Mouse (Mus musculus) MEL (cell line): Measurements from ENCODE around the gene Osbp. TPM values are rescaled to one million over a fixed set of nuclear protein-coding genes. Genes with fewer than 3 reads are reported as not detected.
A peak's percentile ranks its signal among the peaks of the same experiment; 100 is the strongest.

Experiments used
- DNase-seq: peaks from one replicate; pipeline ENCODE4 v3.0.0; 2011; ENCODE audit warnings: low read depth, low spot score
- H3K27ac ChIP-seq: 2 replicates; pipeline ENCODE4 v1.5.1; 2012; ENCODE audit warnings: low read depth, mild to moderate bottlenecking, control low read depth, low read length, moderate library complexity; ENCODE audit not compliant: control insufficient read depth
- H3K27me3 ChIP-seq, 2 experiments: fragments of 150-350 bp in 1 of 2; sonication (generic) in 1 of 2; 2 replicates each; pipeline ENCODE4 v1.6.1; 2012; ENCODE audit warnings: low read length in 2 of 2, mild to moderate bottlenecking in 2 of 2, improper control_type of control experiment in 1 of 2, moderate library complexity in 1 of 2; ENCODE audit not compliant: insufficient read depth in 2 of 2, control insufficient read depth in 1 of 2
- H3K36me3 ChIP-seq, 2 experiments: 2 replicates each; pipeline ENCODE4 v1.6.1; 2012 to 2014; ENCODE audit warnings: low read length in 2 of 2, improper control_type of control experiment in 1 of 2, inconsistent platforms in 1 of 2, mild to moderate bottlenecking in 1 of 2; ENCODE audit not compliant: insufficient read depth in 2 of 2, control insufficient read depth in 1 of 2
- H3K4me1 ChIP-seq, 2 experiments: fragments of 150-350 bp in 1 of 2; sonication (generic) in 1 of 2; 2 replicates each; pipeline ENCODE4 v1.6.1; 2012; ENCODE audit warnings: low read length in 2 of 2, improper control_type of control experiment in 1 of 2, mild to moderate bottlenecking in 1 of 2; ENCODE audit not compliant: insufficient read depth in 2 of 2, control insufficient read depth in 1 of 2
- H3K4me3 ChIP-seq, 2 experiments: fragments of 150-350 bp in 1 of 2; sonication (generic) in 1 of 2; 2 replicates each; pipeline ENCODE4 v1.5.1; 2012; ENCODE audit warnings: low read depth in 2 of 2, low read length in 2 of 2, mild to moderate bottlenecking in 2 of 2, moderate library complexity in 2 of 2, control low read depth in 1 of 2, improper control_type of control experiment in 1 of 2; ENCODE audit not compliant: control insufficient read depth in 1 of 2, insufficient read depth in 1 of 2
- H3K79me2 ChIP-seq: 2 replicates; pipeline ENCODE4 v1.6.1; 2012; ENCODE audit warnings: mild to moderate bottlenecking, low read length, moderate library complexity; ENCODE audit not compliant: control insufficient read depth, poor library complexity, insufficient read depth
- H3K9ac ChIP-seq: 2 replicates; pipeline ENCODE4 v1.6.1; 2012; ENCODE audit warnings: low read depth, mild to moderate bottlenecking, control low read depth, low read length, moderate library complexity; ENCODE audit not compliant: control insufficient read depth, poor library complexity, severe bottlenecking
- H3K9me3 ChIP-seq: fragments of 150-350 bp; sonication (generic); replicated peaks from 2 replicates; pipeline ENCODE4 v1.6.1; 2012; ENCODE audit warnings: mild to moderate bottlenecking, low read length, improper control_type of control experiment, moderate library complexity; ENCODE audit not compliant: insufficient read depth
- CHD1 ChIP-seq: IDR thresholded peaks from 2 replicates; pipeline ENCODE4 v1.6.1; 2012; ENCODE audit warnings: low read depth, mild to moderate bottlenecking, inconsistent platforms, low read length, improper control_type of control experiment
- CHD2 ChIP-seq: IDR thresholded peaks from 2 replicates; pipeline ENCODE4 v1.6.1; 2011; ENCODE audit warnings: low read length, improper control_type of control experiment
- E2F4 ChIP-seq: IDR thresholded peaks from 2 replicates; pipeline ENCODE4 v1.6.1; 2011; ENCODE audit warnings: low read depth, low read length, improper control_type of control experiment, borderline replicate concordance
- EP300 ChIP-seq, 2 experiments: IDR thresholded peaks; 2 replicates each; pipeline ENCODE4 v1.6.1; 2011; ENCODE audit warnings: improper control_type of control experiment in 2 of 2, low read length in 2 of 2, low read depth in 1 of 2, mild to moderate bottlenecking in 1 of 2
- ETS1 ChIP-seq: IDR thresholded peaks from 2 replicates; pipeline ENCODE4 v1.6.1; 2012; ENCODE audit warnings: low read depth, mild to moderate bottlenecking, inconsistent platforms, low read length, improper control_type of control experiment, moderate library complexity
- GATA1 ChIP-seq: IDR thresholded peaks from 2 replicates; pipeline ENCODE4 v1.6.1; 2011; ENCODE audit warnings: low read depth, low read length, improper control_type of control experiment
- HCFC1 ChIP-seq: IDR thresholded peaks from 2 replicates; pipeline ENCODE4 v1.6.1; 2012; ENCODE audit warnings: low read depth, mild to moderate bottlenecking, inconsistent platforms, low read length, improper control_type of control experiment, moderate library complexity
- JUND ChIP-seq: IDR thresholded peaks from 2 replicates; pipeline ENCODE4 v1.6.1; 2011; ENCODE audit warnings: low read depth, mild to moderate bottlenecking, improper control_type of control experiment, low read length
- KAT2A ChIP-seq: conservative IDR thresholded peaks from 2 replicates; pipeline ENCODE4 v1.6.1; 2012; ENCODE audit warnings: low read depth, low read length, improper control_type of control experiment, inconsistent platforms
- MAFK ChIP-seq: IDR thresholded peaks from 2 replicates; pipeline ENCODE4 v1.6.1; 2011; ENCODE audit warnings: low read depth, mild to moderate bottlenecking, low read length, improper control_type of control experiment, borderline replicate concordance
- MAZ ChIP-seq: IDR thresholded peaks from 2 replicates; pipeline ENCODE4 v1.6.1; 2012; ENCODE audit warnings: low read depth, mild to moderate bottlenecking, inconsistent platforms, low read length, improper control_type of control experiment
- MEF2A ChIP-seq: IDR thresholded peaks from 2 replicates; pipeline ENCODE4 v1.6.1; 2014; ENCODE audit warnings: low read depth, mild to moderate bottlenecking, inconsistent platforms, low read length, improper control_type of control experiment; ENCODE audit not compliant: poor library complexity, insufficient replicate concordance, severe bottlenecking; ENCODE audit errors: extremely low read depth
- MXI1 ChIP-seq: IDR thresholded peaks from 2 replicates; pipeline ENCODE4 v1.6.1; 2011; ENCODE audit warnings: mild to moderate bottlenecking, low read depth, low read length, improper control_type of control experiment
- MYB ChIP-seq: IDR thresholded peaks from 2 replicates; pipeline ENCODE4 v1.6.1; 2011; ENCODE audit warnings: mild to moderate bottlenecking, low read depth, low read length, improper control_type of control experiment
- MYC ChIP-seq: IDR thresholded peaks from 2 replicates; pipeline ENCODE4 v1.6.1; 2011; ENCODE audit warnings: low read depth, mild to moderate bottlenecking, low read length, improper control_type of control experiment, moderate library complexity
- NELFE ChIP-seq: IDR thresholded peaks from 2 replicates; pipeline ENCODE4 v1.6.1; 2011; ENCODE audit warnings: low read depth, low read length, improper control_type of control experiment
- NRF1 ChIP-seq: IDR thresholded peaks from 2 replicates; pipeline ENCODE4 v1.6.1; 2014; ENCODE audit warnings: low read depth, mild to moderate bottlenecking, inconsistent platforms, low read length, improper control_type of control experiment, moderate library complexity; ENCODE audit not compliant: poor library complexity, insufficient read depth, severe bottlenecking
- POLR2A ChIP-seq, 2 experiments: IDR thresholded peaks; 2 replicates each; pipeline ENCODE4 v1.6.1; 2011 to 2012; ENCODE audit warnings: low read length in 2 of 2, mild to moderate bottlenecking in 2 of 2, control low read depth in 1 of 2, improper control_type of control experiment in 1 of 2, low read depth in 1 of 2, moderate library complexity in 1 of 2; ENCODE audit not compliant: control insufficient read depth in 1 of 2, insufficient read depth in 1 of 2, poor library complexity in 1 of 2
- POLR2AphosphoS2 ChIP-seq: IDR thresholded peaks from 2 replicates; pipeline ENCODE4 v1.6.1; 2011; ENCODE audit warnings: low read length, improper control_type of control experiment
- POLR2AphosphoS5 ChIP-seq: IDR thresholded peaks from 2 replicates; pipeline ENCODE4 v1.6.1; 2012; ENCODE audit warnings: low read depth, borderline replicate concordance, mild to moderate bottlenecking, inconsistent platforms, low read length, moderate library complexity, mixed read lengths
- RCOR1 ChIP-seq: IDR thresholded peaks from 2 replicates; pipeline ENCODE4 v1.6.1; 2012; ENCODE audit warnings: low read depth, mild to moderate bottlenecking, inconsistent platforms, low read length, improper control_type of control experiment
- SIN3A ChIP-seq: IDR thresholded peaks from 2 replicates; pipeline ENCODE4 v1.6.1; 2012; ENCODE audit warnings: low read length, improper control_type of control experiment, inconsistent platforms
- TBP ChIP-seq: IDR thresholded peaks from 2 replicates; pipeline ENCODE4 v1.8.0; 2011; ENCODE audit warnings: low read depth, low read length, improper control_type of control experiment
- TCF12 ChIP-seq: IDR thresholded peaks from 2 replicates; pipeline ENCODE4 v1.6.1; 2014; ENCODE audit warnings: low read depth, mild to moderate bottlenecking, inconsistent platforms, low read length, improper control_type of control experiment, moderate library complexity
- UBTF ChIP-seq: IDR thresholded peaks from 2 replicates; pipeline ENCODE4 v1.6.1; 2012; ENCODE audit warnings: low read depth, mild to moderate bottlenecking, inconsistent platforms, low read length, improper control_type of control experiment, moderate library complexity, borderline replicate concordance; ENCODE audit not compliant: insufficient read depth
- USF2 ChIP-seq, 2 experiments: IDR thresholded peaks; 2 replicates each; pipeline ENCODE4 v1.6.1; 2011 to 2012; ENCODE audit warnings: improper control_type of control experiment in 2 of 2, low read length in 2 of 2, borderline replicate concordance in 1 of 2, inconsistent platforms in 1 of 2, low read depth in 1 of 2, mild to moderate bottlenecking in 1 of 2; ENCODE audit not compliant: insufficient read depth in 1 of 2
- ZC3H11A ChIP-seq: IDR thresholded peaks from 2 replicates; pipeline ENCODE4 v1.6.1; 2012; ENCODE audit warnings: low read depth, mild to moderate bottlenecking, inconsistent platforms, low read length, improper control_type of control experiment
- ZNF384 ChIP-seq: IDR thresholded peaks from 2 replicates; pipeline ENCODE4 v1.6.1; 2012; ENCODE audit warnings: low read depth, mild to moderate bottlenecking, inconsistent platforms, low read length, improper control_type of control experiment
- polyA plus RNA-seq, 2 experiments: library from polyadenylated mRNA; stranded (reverse) in 1 of 2; unstranded in 1 of 2; fragments of >175 nt in 1 of 2; fragments of >200 nt in 1 of 2; gene quantifications; 2 replicates each; pipeline versions ENCODE4 v1.2.1 to v1.2.4; 2012; ENCODE audit warnings: low replicate concordance in 2 of 2, low read depth in 1 of 2; ENCODE audit not compliant: insufficient read length in 2 of 2, insufficient read depth in 1 of 2, missing spikeins in 1 of 2
- total RNA-seq: library from RNA; depleted of rRNA; stranded (reverse); fragments of 300-350 nt; gene quantifications from 2 replicates; pipeline ENCODE4 v1.2.3, GENCODE M21; 2012

The Osbp gene
- total and polyA plus RNA-seq, 3 experiments: 16.5 to 64.6 (median 38.8) TPM

GRCm38 (mm10) chr19:11926380-11926779, 39.4 kb upstream of the Osbp start:
- Histone ChIP-seq H3K4me3 (no peak overlapping the region), H3K9me3 (no peaks in the 10 kb centered on the region), H3K79me2 (peaks cover 1% of the 10 kb centered on the region), H3K27me3 (no peaks in the 10 kb centered on the region), H3K36me3 (peaks cover 20 to 41% of the 10 kb centered on the region in 2 experiments), H3K27ac (no peak overlapping the region), H3K9ac (no peak overlapping the region; the same call in 1 of the 2 replicates)
- TF ChIP-seq POLR2A (IDR thresholded peaks at IDR 0.05; ENCODE audit: control insufficient read depth in 1 of 2, insufficient read depth in 1 of 2, low read depth in 1 of 2, low read length in 2 of 2, poor library complexity in 1 of 2): no peak
- TF ChIP-seq CHD2: no peak
- TF ChIP-seq EP300 (IDR thresholded peaks at IDR 0.05; ENCODE audit: low read depth in 1 of 2, low read length in 2 of 2): peak; percentile 68 to 73; a peak in 3 of 4 replicates
- TF ChIP-seq SIN3A: no peak
- peak; percentile 50 for TF ChIP-seq GATA1
- peak; percentile 22; the same call in 1 of the 2 replicates for TF ChIP-seq MXI1
- TF ChIP-seq TCF12: peak; percentile 38; the same call in 1 of the 2 replicates
- no peak for TF ChIP-seq UBTF
- no peak for TF ChIP-seq JUND
- no peak for TF ChIP-seq MAZ
- TF ChIP-seq POLR2AphosphoS2: no peak
- TF ChIP-seq MYC: peak; percentile 23; the same call in 1 of the 2 replicates
- peak; percentile 53; the same call in 1 of the 2 replicates for TF ChIP-seq ZNF384
- TF ChIP-seq, all 39 proteins: peak for 6
- DNase-seq: peak; percentile 37
- peaks cover 11 to 21% of the 10 kb centered on the region in 2 experiments; a peak in 3 of 4 replicates for H3K4me1 ChIP-seq

DNA sequence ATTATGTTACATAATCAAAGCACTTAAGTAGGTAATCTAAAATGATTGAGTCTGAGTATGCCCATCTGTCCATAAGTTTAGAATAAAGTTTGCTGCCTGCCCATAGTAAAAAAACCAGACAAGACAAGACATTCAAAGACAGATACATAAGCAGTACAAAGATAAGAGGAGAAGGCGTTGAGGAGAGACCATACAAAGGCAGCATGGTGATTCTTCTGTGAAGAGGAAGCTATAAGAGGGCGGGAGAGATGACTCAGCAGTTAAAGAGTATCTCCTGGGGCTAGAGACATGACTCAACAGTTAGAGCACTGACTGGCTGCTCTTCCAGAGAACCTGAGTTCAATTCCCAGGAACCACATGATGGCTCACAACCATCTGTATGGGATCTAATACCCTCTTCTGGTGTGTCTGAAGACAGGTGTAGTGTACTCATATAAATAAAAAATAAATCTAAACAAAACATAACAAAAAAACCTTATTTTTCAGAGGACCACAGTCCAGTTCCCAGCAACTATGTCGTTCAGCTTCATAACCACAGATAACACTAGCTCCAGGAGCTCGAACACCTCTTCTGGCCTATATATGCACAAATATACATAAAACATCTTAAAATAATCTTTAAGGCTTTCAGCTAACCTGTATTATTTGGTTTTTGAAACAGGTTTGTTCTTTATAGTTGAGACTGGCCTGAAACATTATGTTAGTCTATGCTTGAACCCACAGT, 37.6 kb upstream of the Osbp start:
- no peaks in the 10 kb centered on the region for H3K27me3 ChIP-seq
- no peak overlapping the region for H3K4me3 ChIP-seq
- peaks cover 1% of the 10 kb centered on the region for H3K79me2 ChIP-seq
- peaks cover 21 to 38% of the 10 kb centered on the region in 2 experiments for H3K36me3 ChIP-seq
- H3K9ac ChIP-seq: 0 out of 2 replicates have a peak overlapping the region, but pooled peaks have one; percentile 8
- DNase-seq: peak; percentile 96
- H3K27ac ChIP-seq: peak overlapping the region; percentile 62
- no peaks in the 10 kb centered on the region for H3K9me3 ChIP-seq
- H3K4me1 ChIP-seq: peaks cover 9 to 21% of the 10 kb centered on the region in 2 experiments; a peak in 3 of 4 replicates
- no peak for TF ChIP-seq RCOR1
- no peak for TF ChIP-seq TBP
- no peak for TF ChIP-seq MEF2A
- peak; percentile 82 for TF ChIP-seq EP300 (IDR thresholded peaks at IDR 0.05; ENCODE audit: low read depth in 1 of 2, low read length in 2 of 2)
- no peak for TF ChIP-seq MAZ
- TF ChIP-seq CHD2: no peak
- peak; percentile 96 for TF ChIP-seq MAFK
- TF ChIP-seq NELFE: no peak
- peak; percentile 91 for TF ChIP-seq MYC
- peak; percentile 89 for TF ChIP-seq ZNF384
- TF ChIP-seq MYB: no peak
- no peak for TF ChIP-seq NRF1
- peak; percentile 91 for TF ChIP-seq ETS1
- no peak for TF ChIP-seq ZC3H11A
- TF ChIP-seq CHD1: no peak
- TF ChIP-seq POLR2AphosphoS5: no peak
- TF ChIP-seq KAT2A: no peak
- no peak for TF ChIP-seq E2F4
- TF ChIP-seq HCFC1: 0 out of 2 replicates have a peak, but pooled peaks have one; percentile 12
- peak; percentile 62 for TF ChIP-seq TCF12
- TF ChIP-seq USF2 (IDR thresholded peaks at IDR 0.05; ENCODE audit: borderline replicate concordance in 1 of 2, insufficient read depth in 1 of 2, low read depth in 1 of 2, low read length in 2 of 2): no peak
